Mouse (Mus musculus): ENCODE results near the gene Fam71e1.

The Fam71e1 gene

GRCm38 (mm10) chr7:44497361-44498055, 1.1 kb downstream of the Fam71e1 start:
- DNase-seq (ENCODE audit: low spot score in 2 of 2) = no peak

- no peak for DNase-seq (ENCODE audit: low spot score in 2 of 2)
These were observed 2.5 kb downstream of the Fam71e1 start for GRCm38 (mm10) chr7:44498922-44499321.

DNA sequence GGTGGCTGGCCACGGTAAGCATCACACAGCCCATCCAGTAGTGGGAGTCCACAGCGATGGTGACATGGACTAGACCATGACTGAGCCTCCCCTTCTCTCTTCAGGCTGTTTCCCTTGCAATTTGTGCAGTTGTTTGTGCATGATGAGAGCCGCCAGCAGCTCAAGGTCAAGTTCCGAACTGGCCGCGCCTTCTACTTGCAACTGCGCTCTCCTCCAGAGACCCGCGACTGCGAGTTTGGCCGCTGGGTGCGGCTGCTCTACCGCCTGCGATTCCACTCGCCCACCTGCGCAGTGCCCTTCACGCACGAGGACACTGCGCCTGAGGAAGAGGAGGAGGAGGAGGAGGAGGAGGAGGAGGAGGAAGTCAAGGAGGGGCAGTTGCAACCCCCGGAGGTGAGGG, 3.7 kb downstream of the Fam71e1 start:
- no peak for DNase-seq (ENCODE audit: low spot score in 2 of 2)

DNA sequence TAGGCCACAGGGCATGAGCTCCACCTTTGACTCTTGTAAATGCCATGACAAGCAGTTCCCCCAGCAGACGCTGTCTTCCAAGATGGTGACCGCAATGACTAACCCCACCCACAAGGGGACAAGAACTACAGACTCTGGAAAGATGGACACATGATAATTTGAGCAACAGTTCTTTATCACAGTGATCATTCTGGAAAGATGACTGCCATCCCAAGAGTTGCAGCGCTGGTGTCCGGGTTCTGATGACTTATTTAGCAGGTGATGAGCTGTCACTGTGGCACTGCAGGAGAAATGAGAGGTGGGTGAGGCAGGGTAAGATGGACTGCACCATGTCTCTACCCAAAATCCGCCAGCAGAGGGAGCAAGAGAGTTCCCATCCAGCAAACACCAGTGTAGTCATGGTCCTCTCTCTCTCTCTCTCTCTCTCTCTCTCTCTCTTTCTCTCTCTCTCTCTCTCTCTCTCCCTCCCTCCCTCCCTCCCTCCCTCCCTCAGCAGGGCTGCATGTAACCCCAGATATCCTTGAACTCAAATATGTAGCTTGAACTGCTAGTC, 5.3 kb downstream of the Fam71e1 start:
- DNase-seq (ENCODE audit: low spot score in 2 of 2) = no peak

- DNase-seq (ENCODE audit: low spot score in 2 of 2) = no peak
These were observed 11.1 kb downstream of the Fam71e1 start for GRCm38 (mm10) chr7:44507491-44507890.

DNA sequence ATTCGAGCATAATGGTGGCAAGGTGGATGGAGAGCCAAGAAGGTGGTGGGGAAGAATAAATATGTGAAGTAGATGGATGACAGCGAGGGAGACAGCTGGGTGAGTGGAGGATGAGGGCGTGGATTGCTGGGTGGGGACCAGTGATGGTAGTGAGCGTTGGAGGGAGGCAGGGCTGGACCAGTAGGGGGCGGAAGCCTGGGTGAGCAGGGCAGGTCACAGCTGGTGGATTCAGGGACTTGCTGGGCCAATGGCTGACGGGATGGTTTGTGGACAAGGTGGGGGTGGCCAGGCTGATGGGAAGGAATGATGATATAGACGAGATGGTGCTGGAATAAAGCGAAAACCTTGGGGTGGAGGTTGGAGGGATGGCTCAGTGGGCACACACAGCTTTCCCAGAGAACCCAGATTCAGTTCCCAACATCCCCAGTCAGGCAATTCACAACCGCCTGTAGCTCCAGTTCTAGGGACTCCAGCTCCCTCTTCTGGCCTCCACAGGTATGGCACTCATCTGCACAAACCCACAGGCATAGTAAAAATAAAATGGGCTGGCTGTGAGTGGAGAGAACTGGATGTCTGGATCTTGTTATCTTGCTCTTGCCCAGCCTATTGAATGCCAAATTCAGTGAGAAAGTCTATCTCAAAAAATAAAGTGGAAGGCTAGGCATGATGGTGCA, 23.0 kb downstream of the Fam71e1 start:
- no peak for DNase-seq (ENCODE audit: low spot score in 2 of 2)

DNA sequence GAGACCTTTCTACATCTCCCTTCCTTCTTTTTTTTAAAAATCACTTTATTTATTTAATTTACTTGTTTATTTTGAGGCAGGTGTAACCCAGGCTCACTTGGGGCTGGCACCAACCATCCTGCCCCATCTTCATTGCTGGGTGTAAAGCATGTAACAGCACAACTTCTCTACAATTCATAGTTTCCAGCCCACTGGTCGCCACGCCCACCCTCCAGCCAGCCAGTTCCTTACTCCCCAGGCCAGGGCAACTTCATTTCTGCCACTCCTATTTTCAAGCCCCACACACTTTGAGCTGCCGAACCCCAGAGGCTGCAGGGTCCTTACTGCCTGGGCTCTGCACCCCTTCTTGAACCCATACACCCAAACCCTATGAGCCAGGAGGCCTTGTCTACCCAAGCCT, 24.6 kb downstream of the Fam71e1 start:
- no peak for DNase-seq (ENCODE audit: low spot score in 2 of 2)

DNA sequence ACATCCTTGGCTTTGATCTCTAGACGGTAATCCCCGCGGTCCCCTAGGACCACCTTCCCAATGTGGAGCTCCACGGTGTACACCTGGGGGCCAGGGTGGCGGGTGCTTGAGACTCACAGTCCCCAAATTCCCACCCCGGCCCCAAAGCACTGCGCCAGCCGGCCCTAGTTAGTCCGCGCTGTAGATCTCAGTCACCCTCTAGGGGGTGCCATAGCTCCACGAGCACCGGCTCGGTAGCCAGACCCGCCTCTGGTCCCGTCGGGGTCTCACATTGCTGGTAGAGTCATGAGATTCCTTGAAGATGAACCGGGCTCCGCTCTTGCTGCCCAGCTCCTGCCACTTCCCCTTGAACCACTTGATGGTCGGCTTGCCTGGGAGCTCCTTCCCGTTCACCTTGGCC, 25.3 kb downstream of the Fam71e1 start:
- no peak for DNase-seq (ENCODE audit: low spot score in 2 of 2)

DNA sequence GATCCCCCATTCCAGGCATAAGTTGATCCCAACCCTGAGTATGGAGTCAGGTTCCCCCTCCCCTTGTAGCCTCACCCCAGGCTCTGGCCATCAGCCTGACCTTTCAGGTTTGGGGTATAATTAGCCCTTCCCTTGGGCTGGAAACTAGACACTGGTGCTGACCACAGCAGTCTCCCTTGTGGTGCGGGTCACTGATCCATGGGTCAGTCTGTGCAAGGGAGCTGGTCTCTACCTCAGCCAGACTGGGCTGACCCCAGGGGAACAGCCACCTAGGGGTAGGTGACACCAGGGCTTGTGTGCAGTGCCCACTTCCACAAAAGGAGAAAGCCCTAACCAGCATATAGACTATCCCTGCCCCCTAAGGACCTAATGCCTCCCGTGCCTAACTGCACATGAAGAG, 26.7 kb downstream of the Fam71e1 start:
- DNase-seq (ENCODE audit: low spot score in 2 of 2) = no peak

DNA sequence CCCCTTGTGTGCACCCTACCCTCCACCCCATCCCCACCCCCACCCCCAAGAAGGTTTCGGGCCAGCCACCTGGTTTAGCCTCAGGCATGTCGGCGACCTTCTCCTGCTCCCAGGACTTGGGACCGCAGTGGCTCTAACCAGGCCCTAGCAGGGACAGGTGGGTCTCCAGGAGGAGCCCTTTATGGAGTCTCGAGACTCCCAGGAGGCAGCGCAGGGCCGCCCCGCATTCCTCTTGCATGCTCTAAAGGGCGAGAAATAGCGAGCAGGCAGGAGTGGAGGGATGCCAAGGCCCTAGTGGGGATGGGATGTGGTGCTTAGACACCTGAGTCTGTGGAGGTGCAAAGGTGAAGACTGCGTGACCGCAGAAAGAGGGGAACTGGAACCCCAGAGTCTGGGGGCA, 28.1 kb downstream of the Fam71e1 start, which contains the start of gene Mybpc2:
Mybpc2 (minus strand) TSS at position 155 of the 400 bp plus-strand sequence.
- no peak for DNase-seq (ENCODE audit: low spot score in 2 of 2)

DNA sequence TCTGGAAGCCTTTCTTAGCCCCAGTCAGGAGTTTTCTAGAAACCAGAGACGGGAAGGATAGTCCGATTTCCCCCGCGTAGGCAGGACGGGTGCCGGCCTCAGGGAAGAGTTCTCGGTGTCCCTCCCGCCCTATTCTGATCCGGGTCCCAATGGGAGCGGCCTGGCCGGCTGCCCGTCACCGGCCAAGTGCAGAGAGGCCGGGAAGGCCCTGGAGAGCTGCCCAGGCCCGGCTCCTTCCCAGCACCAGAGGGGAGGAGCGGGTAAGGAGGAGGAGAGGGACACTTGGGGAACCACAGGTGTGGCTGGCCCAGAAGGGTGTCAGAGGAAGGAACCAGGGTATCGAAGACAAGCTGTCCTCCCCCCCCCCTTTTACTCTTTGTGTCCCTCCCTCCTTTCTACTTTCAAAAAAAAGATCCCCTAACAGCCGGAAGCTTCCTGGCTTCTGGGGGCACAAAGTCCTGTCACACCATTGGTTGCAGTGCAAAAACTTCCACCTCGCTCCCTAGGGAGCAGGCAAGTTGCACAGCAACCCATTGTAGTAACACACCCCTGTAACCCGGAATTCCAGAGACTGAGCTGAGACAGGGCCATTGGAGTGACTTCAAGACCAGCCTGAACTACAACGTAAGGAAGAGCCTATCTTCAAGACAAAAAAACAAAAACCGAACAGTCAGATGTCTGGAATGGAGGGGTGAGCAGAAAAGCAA, 28.9 kb downstream of the Fam71e1 start:
- DNase-seq (ENCODE audit: low spot score in 2 of 2) = no peak

- DNase-seq (ENCODE audit: low spot score in 2 of 2) = no peak
These were observed 30.2 kb downstream of the Fam71e1 start for GRCm38 (mm10) chr7:44526414-44527154.

- peak; percentile 62 to 78 for DNase-seq (ENCODE audit: low spot score in 2 of 2)
These were observed 31.4 kb downstream of the Fam71e1 start for GRCm38 (mm10) chr7:44527483-44528398.

GRCm38 (mm10) chr7:44529518-44529917, 33.1 kb downstream of the Fam71e1 start:
- DNase-seq (ENCODE audit: low spot score in 2 of 2) = no peak

DNA sequence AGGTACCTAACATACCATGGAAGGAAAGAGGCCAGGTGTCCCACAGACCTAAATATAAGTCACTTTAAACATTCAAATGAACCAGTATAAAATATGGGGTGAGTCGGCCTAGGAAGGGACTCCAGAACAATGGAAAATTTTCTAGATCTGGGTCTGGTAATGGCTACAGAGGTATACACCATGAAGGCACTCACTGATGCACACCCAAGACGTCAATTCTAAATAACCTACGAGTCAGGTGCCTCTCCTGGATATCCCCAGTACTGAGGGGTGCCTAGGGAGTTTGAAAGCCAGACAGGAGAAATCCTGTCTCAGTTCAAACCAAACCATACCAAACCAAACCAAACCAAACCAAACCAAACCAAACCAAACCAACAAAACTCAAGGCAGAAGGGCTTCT, 34.1 kb downstream of the Fam71e1 start:
- no peak for DNase-seq (ENCODE audit: low spot score in 2 of 2)

GRCm38 (mm10) chr7:44531207-44531606, 34.8 kb downstream of the Fam71e1 start:
- DNase-seq (ENCODE audit: low spot score in 2 of 2) = no peak

GRCm38 (mm10) chr7:44531946-44532732, 35.8 kb downstream of the Fam71e1 start, which contains the start of gene Spib:
TSS of gene Spib (minus strand) at chr7:44532071.
- no peak for DNase-seq (ENCODE audit: low spot score in 2 of 2)

- no peak for DNase-seq (ENCODE audit: low spot score in 2 of 2)
These were observed 36.8 kb downstream of the Fam71e1 start for GRCm38 (mm10) chr7:44532918-44533745.

GRCm38 (mm10) chr7:44533746-44534045, 37.3 kb downstream of the Fam71e1 start:
- no peak for DNase-seq (ENCODE audit: low spot score in 2 of 2)

All from right cerebral cortex, postnatal 36 days (tissue).